Mouse (Mus musculus) mouse embryonic stem cell (cell line): ENCODE data around the gene Gm13723.

Source experiments
- in situ Hi-C, 2 experiments: fragments of 300-500 bp; cut with MboI; formaldehyde crosslinking; loops; 1 replicate in 1 of 2; 3 replicates in 1 of 2; pipeline ENCODE4 v1.14.3; 2019 to 2020; ENCODE audit warnings: low sequenced_read_pairs in 2 of 2, low pct_unique_long_range_greater_than_20kb in 1 of 2, mixed read lengths in 1 of 2; ENCODE audit not compliant: unreplicated experiment in 1 of 2

The Gm13723 gene

GRCm38 (mm10) chr2:86874702-86875101 is at the start of gene Gm13723:
Gene Gm13723, minus strand, starts transcription at chr2:86874802.
- in situ Hi-C loops: no loop called here

DNA sequence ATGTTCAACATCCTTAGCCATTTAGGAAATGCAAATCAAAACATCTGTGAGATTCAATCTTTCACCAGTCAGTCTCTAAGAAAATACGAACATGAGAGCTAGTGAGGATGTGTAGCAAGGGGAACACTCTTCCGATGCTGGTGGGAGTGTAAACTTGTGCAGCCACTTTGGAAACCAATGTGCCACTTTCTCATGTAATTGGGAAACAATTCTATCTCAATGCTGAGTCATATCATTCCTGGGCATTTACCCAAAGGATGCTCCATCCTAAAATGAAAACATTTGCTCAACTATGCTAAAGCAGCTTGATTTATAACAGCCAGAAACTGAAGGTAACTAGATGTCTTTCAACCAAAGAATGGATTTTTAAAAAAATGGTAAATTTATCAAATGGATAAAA is 31.0 kb upstream of the Gm13723 start:
- in situ Hi-C loops: no loop called here

DNA sequence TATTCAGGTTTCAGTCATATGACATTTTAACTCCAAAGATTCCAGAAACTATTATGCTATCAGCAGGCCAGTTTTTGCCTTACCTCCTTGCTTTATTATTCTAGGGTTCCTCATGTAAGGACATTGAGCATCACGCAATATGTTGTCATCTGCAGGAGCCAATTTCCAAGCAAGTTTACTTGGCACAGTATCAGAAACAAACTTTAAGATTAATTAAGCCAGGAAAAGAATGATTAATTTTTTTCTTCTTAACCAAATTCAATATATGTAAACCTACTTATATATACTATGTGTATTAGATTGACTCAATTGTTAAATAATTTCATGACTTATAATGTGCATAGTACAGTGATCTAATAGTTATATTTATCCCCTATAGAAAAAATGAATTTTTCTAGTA is 17.5 kb upstream of the Gm13723 start, which contains the start of gene Olfr1097:
Olfr1097 (minus strand) TSS at position 101 of the 400 bp plus-strand sequence.
- in situ Hi-C loops: no loop called here

DNA sequence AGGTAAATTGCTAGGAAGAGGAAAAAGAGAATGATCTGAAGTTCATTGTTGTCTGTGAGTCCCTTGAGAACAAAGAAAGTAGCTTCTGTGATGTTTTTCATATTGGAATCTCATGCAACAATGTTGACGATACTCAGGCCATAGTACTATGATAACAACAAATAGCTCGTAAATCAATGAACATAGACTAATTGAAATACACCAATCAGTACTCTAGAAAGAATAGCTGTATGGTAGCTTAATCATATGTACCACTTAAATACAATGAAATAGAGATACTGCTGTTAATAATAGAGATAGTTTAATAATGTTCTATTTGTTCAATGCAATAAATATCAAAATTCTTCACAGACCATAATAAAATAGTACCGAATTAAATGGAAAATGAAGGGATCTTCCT is 23.0 kb downstream of the Gm13723 start, which contains the start of gene Olfr1095:
Olfr1095 (minus strand) TSS at position 101 of the 400 bp plus-strand sequence.
- in situ Hi-C loops: no loop called here

GRCm38 (mm10) chr2:86824363-86824762 is 50.2 kb downstream of the Gm13723 start, which contains the start of gene Olfr1094:
Gene Olfr1094, plus strand, starts transcription at chr2:86824663.
- in situ Hi-C loops: no loop called here
